Mouse (Mus musculus) E14TG2a.4 (cell line): ENCODE measurements at regions not wholly inside any gene's neighbourhood (a gene's known extent, or its start where the extent isn't known, plus 50 kb on each side); places are given as distances from the start of the nearest gene placed in this dataset.

Source experiments
- CTCF ChIP-seq: conservative IDR thresholded peaks from 2 replicates; pipeline ENCODE4 v1.5.1; 2014; ENCODE audit warnings: low read length
- NANOG ChIP-seq: IDR thresholded peaks from 2 replicates; pipeline ENCODE4 v1.6.1; 2014; ENCODE audit warnings: borderline replicate concordance, low read length, mixed read lengths

DNA sequence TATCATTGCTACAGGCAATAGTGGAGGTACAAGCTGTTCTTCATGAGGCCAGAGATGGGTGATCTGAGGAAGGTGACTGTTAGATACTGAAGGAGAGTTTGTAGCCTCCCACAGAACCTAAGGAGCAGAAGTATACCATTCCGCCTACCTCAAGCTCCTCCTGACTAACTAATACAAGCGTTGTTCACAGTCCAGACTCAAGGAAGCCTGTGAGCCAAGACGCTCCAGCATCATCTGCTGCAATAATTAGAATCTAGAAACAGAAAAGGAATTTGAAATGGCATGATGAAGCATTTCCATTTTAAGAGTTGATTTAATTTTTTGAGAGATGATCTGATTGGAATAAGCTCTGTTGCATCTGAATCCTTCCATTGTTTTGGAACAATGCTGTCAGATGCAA, 66.9 kb upstream of the Gadd45a start:
- no peak for TF ChIP-seq CTCF
- TF ChIP-seq NANOG: no peak
